Mouse (Mus musculus) lung, adult 2 months (tissue): Measurements from ENCODE around the gene Ephb4.

Experiments
- CTCF ChIP-seq: fragments of 200-500 bp; IDR thresholded peaks from 2 replicates; pipeline ENCODE4 v1.5.1; 2011; ENCODE audit warnings: mild to moderate bottlenecking, low read length, control low read depth; ENCODE audit not compliant: insufficient read depth
- POLR2A ChIP-seq: fragments of 200-500 bp; IDR thresholded peaks from 2 replicates; pipeline ENCODE4 v1.6.1; 2011; ENCODE audit warnings: low read depth, mild to moderate bottlenecking, control low read depth, low read length, borderline replicate concordance; ENCODE audit errors: extremely low read depth

DNA sequence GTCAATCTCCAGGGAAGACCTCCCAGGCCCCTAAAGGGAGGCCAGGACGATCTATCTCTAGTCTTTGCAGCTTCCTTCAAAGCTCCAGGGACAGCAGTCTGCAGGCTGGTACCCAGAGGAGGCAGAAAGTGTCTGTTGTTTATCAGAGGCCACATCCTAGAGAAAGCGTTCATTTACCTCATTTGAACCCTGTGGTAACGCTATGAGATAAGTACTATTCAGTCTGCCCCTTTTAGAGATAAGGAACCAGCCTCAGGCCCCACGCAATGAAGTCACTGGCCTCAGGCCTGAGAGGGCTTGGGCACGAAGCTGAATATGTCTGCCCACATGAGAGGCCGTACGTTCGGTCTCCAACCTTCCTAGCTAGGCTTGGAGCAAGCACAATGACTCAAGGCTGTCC lies 32.5 kb upstream of the Ephb4 start:
- TF ChIP-seq CTCF (no peak), POLR2A (no peak)
